Mouse (Mus musculus) adrenal gland, adult (tissue): Measurements from ENCODE around the gene Plod2.

Experiments
- DNase-seq, 2 experiments: peaks; one replicate each; pipeline ENCODE4 v3.0.0; 2022 to 2023; ENCODE audit warnings: low spot score in 1 of 2; ENCODE audit not compliant: inconsistent age in 2 of 2

The Plod2 gene

DNA sequence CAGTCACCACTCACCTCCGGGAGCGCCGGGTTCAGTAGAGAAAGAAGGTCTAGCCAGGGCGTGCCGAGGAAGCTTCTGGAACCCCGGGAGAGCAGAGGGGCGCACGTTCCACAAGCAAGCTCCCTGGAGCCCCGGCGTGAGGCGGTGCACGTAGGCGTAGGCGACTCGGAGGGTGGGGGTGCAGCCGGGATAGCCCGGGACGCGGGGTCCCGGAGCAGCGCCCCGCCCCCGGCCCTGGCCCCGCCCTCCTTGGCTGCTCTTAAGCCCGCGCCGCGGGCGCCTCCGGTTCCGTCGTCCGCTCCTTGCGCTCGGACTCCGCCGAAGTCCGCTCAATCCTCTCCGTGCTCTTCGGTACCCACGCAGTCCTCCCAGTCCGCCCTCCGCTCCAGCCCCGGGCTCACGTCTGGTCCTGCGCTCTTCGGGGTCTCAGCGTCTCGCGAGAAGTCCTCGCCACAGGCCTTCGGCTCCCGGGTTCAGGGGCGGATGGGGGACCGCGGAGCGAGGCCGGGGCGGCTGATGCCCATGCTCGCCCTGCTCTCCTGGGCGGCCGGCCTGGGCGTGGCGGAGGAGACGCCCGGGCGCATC lies at the start of gene Plod2:
TSS of gene Plod2 (plus strand) at position 247 of the 585 bp plus-strand sequence.
- peak; percentile 89 to 96 for DNase-seq

DNA sequence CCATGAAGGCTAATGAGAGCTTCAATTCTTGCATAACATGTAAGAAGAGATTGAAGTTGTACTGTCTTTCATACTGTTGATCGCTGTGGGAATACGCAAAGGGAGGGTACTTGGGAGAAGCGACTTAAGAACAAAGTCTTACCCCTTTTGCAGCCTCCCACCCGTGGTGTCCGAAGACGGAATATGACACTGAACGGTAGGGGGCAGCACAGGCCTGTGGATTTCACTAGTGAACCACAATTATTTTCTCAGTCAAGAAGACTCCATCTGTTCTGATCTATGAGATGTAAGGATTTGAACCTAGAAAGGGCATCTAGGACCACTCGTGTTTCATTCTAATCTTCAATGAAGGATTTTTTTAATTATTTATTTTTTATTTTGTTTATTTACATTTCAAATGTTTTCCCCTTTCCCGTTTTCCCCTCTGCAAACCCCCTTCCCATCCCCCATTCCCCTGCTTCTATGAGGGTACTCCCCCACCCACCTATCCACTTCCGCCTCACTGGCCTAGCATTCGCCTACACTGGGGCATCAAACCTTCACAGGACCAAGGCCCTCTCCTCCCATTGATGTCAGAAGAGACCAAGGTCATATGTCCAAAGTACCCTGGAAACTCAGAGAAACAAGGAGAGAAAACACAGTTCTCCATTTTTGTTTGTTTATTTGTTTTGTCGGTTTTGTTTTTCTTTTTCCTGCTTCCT lies 42.2 kb upstream of the Plod2 start:
- DNase-seq: peak; percentile 81 to 96

DNA sequence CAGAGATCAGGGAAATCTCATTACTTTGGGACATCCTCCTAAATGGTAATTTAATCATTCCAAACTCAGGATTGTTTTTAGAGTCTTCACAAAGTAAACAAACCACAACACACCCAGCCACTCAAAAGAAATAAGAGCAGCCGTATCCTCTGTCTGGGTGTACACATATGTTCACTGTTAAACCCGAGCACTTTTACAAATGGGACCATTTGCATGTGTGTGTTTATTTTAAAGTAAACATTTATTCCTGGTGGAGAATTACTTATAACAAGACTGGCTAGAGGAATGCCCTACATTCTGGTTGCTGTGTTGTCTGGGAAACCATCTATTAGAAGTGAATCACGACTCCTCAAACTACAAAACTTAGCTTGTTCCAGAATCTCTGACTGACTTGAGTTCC lies 37.8 kb upstream of the Plod2 start:
- DNase-seq: no peak

GRCm38 (mm10) chr9:92504889-92505288 lies 37.1 kb upstream of the Plod2 start:
- DNase-seq: no peak

DNA sequence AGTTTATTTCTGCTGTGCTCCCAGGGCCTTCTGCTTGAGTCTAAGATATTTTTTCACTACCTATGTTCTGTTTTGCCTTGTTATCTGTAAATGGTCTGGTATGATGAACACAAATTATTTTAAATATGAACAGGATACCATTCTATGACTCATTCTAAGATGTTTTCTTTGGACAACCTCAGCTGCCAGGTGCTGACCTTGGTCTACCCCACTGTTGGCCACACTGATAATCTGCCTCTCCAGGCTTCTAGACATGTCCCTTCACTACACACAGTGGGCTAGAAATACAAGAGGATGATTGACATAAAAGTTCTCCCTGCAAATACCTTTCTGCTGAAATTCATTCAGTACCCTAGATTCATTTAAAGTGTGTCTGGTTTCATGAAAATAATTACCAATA lies 30.3 kb upstream of the Plod2 start:
- no peak for DNase-seq

- no peak for DNase-seq
Observed at GRCm38 (mm10) chr9:92517036-92517435, 25.0 kb upstream of the Plod2 start.

DNA sequence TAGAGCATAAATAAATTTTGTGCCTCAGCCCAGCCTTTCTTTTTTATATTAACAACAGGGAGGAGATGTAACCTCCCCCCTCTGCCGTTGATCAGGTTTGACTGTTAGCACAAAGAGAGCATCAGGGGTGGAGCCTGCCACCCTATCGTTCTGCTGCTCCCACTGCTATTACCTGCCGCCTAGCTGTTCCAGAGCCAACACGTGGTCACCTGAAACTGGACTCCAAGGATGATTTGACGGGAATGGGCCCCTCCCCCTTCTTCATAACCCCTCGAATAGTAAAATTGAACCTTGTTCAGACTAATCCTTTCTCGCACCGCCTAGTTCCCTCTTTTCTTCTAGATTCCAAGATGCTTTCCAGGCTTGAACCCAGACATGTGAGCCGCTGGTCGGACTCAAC lies 21.3 kb upstream of the Plod2 start:
- no peak for DNase-seq

DNA sequence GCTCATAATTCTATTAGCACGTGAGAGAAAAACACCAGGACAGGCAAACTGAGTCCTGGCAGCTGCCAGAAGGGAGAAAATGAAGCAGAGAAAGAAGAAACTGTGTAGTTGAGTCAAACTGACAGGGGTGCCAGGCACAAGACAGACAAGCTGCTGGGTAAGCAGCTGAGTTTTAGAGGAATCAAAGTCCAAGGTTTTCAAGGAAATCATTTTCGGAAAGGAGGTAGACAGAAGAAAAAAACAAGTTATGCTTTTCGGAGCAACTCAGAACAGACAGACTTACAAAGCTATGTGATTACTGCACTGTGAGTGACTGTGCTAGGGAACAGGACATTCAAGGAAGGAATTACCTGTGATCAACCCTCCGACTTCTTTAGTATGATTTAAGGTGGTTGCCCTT lies 17.5 kb upstream of the Plod2 start:
- no peak for DNase-seq

DNA sequence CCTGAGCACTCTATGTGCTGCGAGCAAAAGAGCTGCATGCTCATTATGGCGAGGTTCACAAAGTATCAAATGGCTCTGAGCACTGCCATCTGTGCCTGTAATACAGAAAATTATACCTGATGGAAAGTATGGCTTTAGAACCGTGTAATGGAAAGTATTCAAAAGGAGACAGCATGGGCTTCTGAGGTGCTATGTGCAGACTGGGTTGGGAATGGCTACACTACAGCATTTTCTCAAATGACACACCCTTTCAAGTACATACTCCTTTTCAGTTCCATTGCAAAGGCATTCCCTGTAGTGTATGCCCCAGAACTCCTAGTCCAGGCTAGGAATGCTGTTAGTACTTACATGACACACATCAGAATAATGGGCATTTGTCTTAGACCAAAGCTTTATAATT lies 12.0 kb upstream of the Plod2 start:
- no peak for DNase-seq

GRCm38 (mm10) chr9:92537735-92538134 lies 4.3 kb upstream of the Plod2 start:
- DNase-seq: peak; percentile 51 to 70

- DNase-seq: peak in 1 of 2 experiments; percentile 65
Observed at GRCm38 (mm10) chr9:92538216-92538615, 3.8 kb upstream of the Plod2 start.

GRCm38 (mm10) chr9:92542591-92543416 lies 781 bp downstream of the Plod2 start:
- DNase-seq: peak; percentile 68 to 88

DNA sequence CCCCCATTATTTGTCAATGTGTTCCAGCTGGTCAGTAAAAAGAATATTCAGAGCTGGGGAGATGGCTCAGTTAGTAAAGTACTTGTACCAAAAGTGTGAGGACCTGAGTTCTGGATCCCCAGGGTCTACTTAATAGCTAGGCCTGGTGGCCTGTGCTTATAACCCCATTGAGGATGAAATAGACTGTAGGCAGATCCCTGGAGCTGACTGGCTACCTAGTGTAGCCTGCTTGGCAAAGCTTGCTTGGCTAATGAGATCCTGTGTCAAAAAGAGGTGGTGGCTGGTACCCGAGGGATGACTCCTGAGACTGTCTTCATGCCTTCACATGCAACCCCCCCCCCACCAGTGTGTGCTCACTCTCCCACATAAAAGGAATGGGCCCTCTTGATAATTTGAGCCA lies 2.1 kb downstream of the Plod2 start:
- DNase-seq: peak; percentile 23 to 68

DNA sequence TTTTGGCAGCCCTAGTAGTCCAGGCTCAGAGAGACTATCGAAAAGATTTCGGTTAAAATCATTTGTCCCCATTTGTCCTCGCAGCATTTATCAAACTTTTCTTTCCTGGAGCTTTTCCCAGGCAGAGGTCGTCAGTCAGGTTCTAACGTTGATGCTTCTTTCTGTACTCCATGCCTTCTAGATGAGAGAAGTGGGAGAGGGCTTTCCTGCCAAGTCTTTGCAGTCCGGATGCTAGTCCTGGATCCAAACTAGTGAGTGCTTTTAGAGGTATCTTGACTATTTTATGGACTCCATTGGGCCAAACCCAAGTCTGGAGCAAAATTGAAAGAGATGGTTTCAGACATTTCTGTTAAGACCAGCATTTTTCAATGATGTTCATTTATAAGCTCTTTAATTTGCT lies 3.0 kb downstream of the Plod2 start:
- peak in 1 of 2 experiments; percentile 73 for DNase-seq

DNA sequence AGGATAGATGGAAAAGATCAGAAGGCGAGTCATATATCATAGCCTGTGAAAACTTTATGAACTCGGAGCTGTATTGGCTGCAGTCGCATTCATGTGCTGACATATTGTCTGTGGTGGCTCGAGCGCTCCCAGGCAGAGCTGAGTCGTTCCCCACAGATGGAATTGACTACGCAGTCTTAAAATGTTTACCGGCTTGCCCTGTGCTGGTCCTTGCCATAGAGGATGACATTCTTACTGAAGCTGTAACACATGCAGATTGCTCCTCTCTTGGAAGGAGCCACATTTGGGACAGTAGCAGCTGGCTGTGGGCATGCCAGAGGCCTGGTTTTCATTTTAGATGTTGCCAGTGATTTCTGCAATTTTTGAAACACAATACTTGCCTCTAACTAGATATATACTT lies 4.4 kb downstream of the Plod2 start:
- peak; percentile 48 to 79 for DNase-seq

DNA sequence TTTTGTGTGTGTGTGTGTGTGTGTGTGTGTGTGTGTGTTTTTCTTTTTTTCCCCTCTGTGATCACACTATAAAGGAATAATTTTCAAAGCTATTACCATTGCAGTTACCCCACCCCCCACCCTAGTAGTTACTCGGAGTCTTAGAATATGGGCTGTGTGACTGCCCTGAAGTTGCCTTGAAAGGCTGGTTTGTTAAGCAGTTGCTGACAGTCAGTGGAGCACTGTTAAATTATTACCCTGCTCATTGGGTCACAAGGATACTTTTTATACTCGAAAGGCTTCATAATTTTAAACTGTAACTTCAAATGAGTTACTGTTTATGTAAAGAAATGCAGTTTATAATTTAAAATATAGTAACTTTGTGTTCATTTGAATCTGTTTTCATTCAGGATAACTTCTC lies 5.1 kb downstream of the Plod2 start:
- peak in 1 of 2 experiments; percentile 53 for DNase-seq

- DNase-seq: peak; percentile 23 to 70
Observed at GRCm38 (mm10) chr9:92547821-92548220, 5.8 kb downstream of the Plod2 start.

GRCm38 (mm10) chr9:92548603-92549002 lies 6.6 kb downstream of the Plod2 start:
- DNase-seq: peak; percentile 39 to 78

GRCm38 (mm10) chr9:92549811-92550490 lies 7.9 kb downstream of the Plod2 start:
- peak; percentile 82 to 92 for DNase-seq

- peak; percentile 47 to 73 for DNase-seq
Observed at GRCm38 (mm10) chr9:92550981-92551380, 9.0 kb downstream of the Plod2 start.

- peak in 1 of 2 experiments; percentile 52 for DNase-seq
Observed at GRCm38 (mm10) chr9:92551666-92552065, 9.6 kb downstream of the Plod2 start.
